Mouse (Mus musculus) stomach, embryonic 15.5 days (tissue): Measurements from ENCODE around the gene Otogl. TPM values are rescaled to one million over a fixed set of nuclear protein-coding genes. Genes with fewer than 3 reads are reported as not detected.

ENCODE experiments used
- ATAC-seq: fragments of 200-750 bp; cut with Nextera tagmentation; 2 replicates; pipeline ENCODE4 v1.8.0; 2017; ENCODE audit warnings: low read depth, moderate number of reproducible peaks, moderate TSS enrichment; ENCODE audit not compliant: insufficient read depth, low FRiP score
- H3K27ac ChIP-seq: fragments of 300-500 bp; sonication (generic); 2 replicates; pipeline ENCODE4 v1.5.1; 2015; ENCODE audit warnings: mild to moderate bottlenecking, inconsistent platforms
- H3K27me3 ChIP-seq: fragments of 300-500 bp; sonication (generic); replicated peaks from 2 replicates; pipeline ENCODE4 v1.6.1; 2015; ENCODE audit warnings: inconsistent platforms
- H3K36me3 ChIP-seq: fragments of 300-500 bp; sonication (generic); 2 replicates; pipeline ENCODE4 v1.6.1; 2015; ENCODE audit warnings: inconsistent platforms
- H3K4me1 ChIP-seq: fragments of 300-500 bp; sonication (generic); 2 replicates; pipeline ENCODE4 v1.6.1; 2015; ENCODE audit warnings: inconsistent platforms
- H3K4me2 ChIP-seq: fragments of 300-500 bp; sonication (generic); 2 replicates; pipeline ENCODE4 v1.6.1; 2015; ENCODE audit warnings: mild to moderate bottlenecking, inconsistent platforms
- H3K4me3 ChIP-seq: fragments of 300-500 bp; sonication (generic); replicated peaks from 2 replicates; pipeline ENCODE4 v1.5.1; 2015; ENCODE audit warnings: inconsistent platforms
- H3K9ac ChIP-seq: fragments of 300-500 bp; sonication (generic); 2 replicates; pipeline ENCODE4 v1.6.1; 2015; ENCODE audit warnings: inconsistent platforms
- H3K9me3 ChIP-seq: fragments of 300-500 bp; sonication (generic); 2 replicates; pipeline ENCODE4 v1.6.1; 2016; ENCODE audit warnings: inconsistent platforms
- WGBS: fragments of 180-500 bp; shearing (Covaris S2); methylation state at CpG from one replicate; pipeline ENCODE4 v1.1.7; 2015; 5-methylcytosine and 5-hydroxymethylcytosine counted together
- polyA plus RNA-seq: library from polyadenylated mRNA; unstranded; fragments of >200 nt; fragmentation: Nextera tagmentation; extraction: Ambion mirVana; gene quantifications from 2 replicates; pipeline ENCODE4 v1.2.1, GENCODE M21; 2015

Gene Otogl
- polyA plus RNA-seq, 1 experiment from 2014 or later, result 0.04 TPM

GRCm38 (mm10) chr10:107792491-107792890, 119.4 kb downstream of the Otogl start:
- Histone ChIP-seq H3K4me3 (no peak overlapping the region), H3K4me1 (no peaks in the 10 kb centered on the region), H3K27me3 (no peaks in the 10 kb centered on the region), H3K27ac (no peak overlapping the region), H3K9ac (no peak overlapping the region), H3K36me3 (no peaks in the 10 kb centered on the region), H3K9me3 (no peaks in the 10 kb centered on the region), H3K4me2 (no peak overlapping the region)
- WGBS, result 82% methylated on average over 3 of the region's 3 CpGs
- no peak for ATAC-seq

- no peaks in the 10 kb centered on the region for H3K27me3 ChIP-seq
- no peak for ATAC-seq
- H3K9me3 ChIP-seq, result no peaks in the 10 kb centered on the region
- H3K4me2 ChIP-seq, result no peak overlapping the region
- no peak overlapping the region for H3K27ac ChIP-seq
- 67% methylated on average over 2 of the region's 2 CpGs for WGBS
- no peak overlapping the region for H3K4me3 ChIP-seq
- no peaks in the 10 kb centered on the region for H3K36me3 ChIP-seq
- H3K9ac ChIP-seq, result no peak overlapping the region
- H3K4me1 ChIP-seq, result no peaks in the 10 kb centered on the region
Measured at GRCm38 (mm10) chr10:107779548-107779947, 132.4 kb downstream of the Otogl start.

GRCm38 (mm10) chr10:107759624-107760023, 152.3 kb downstream of the Otogl start:
- no peak overlapping the region for H3K27ac ChIP-seq
- H3K4me2 ChIP-seq, result no peak overlapping the region
- no peaks in the 10 kb centered on the region for H3K9me3 ChIP-seq
- no peak overlapping the region for H3K4me3 ChIP-seq
- no peak overlapping the region for H3K9ac ChIP-seq
- H3K36me3 ChIP-seq, result no peaks in the 10 kb centered on the region
- WGBS, result 73% methylated on average over 1 of the region's 1 CpGs
- no peaks in the 10 kb centered on the region for H3K27me3 ChIP-seq
- no peak for ATAC-seq
- no peaks in the 10 kb centered on the region for H3K4me1 ChIP-seq

GRCm38 (mm10) chr10:107753471-107753870, 158.5 kb downstream of the Otogl start:
- Histone ChIP-seq H3K9ac (no peak overlapping the region), H3K27ac (no peak overlapping the region), H3K27me3 (no peaks in the 10 kb centered on the region), H3K4me2 (no peak overlapping the region), H3K4me1 (no peaks in the 10 kb centered on the region), H3K9me3 (no peaks in the 10 kb centered on the region), H3K36me3 (no peaks in the 10 kb centered on the region), H3K4me3 (no peak overlapping the region)
- 80% methylated on average over 3 of the region's 3 CpGs for WGBS
- no peak for ATAC-seq

GRCm38 (mm10) chr10:107752351-107753143, 159.4 kb downstream of the Otogl start:
- ATAC-seq, result no peak
- Histone ChIP-seq H3K4me1 (no peaks in the 10 kb centered on the region), H3K9me3 (no peaks in the 10 kb centered on the region), H3K27ac (no peak overlapping the region), H3K4me3 (peak overlapping the region; percentile 13; the same call in 1 of the 2 replicates), H3K36me3 (no peaks in the 10 kb centered on the region), H3K27me3 (no peaks in the 10 kb centered on the region), H3K9ac (no peak overlapping the region), H3K4me2 (peak overlapping the region; percentile 38)
- 30% methylated on average over 15 of the region's 15 CpGs for WGBS

- 30% methylated on average over 6 of the region's 6 CpGs for WGBS
- Histone ChIP-seq H3K27ac (no peak overlapping the region), H3K4me1 (no peaks in the 10 kb centered on the region), H3K4me2 (peak overlapping the region; percentile 38), H3K9me3 (no peaks in the 10 kb centered on the region), H3K36me3 (no peaks in the 10 kb centered on the region), H3K27me3 (no peaks in the 10 kb centered on the region), H3K9ac (no peak overlapping the region), H3K4me3 (no peak overlapping the region)
- ATAC-seq, result no peak
Measured at GRCm38 (mm10) chr10:107751944-107752343, 160.0 kb downstream of the Otogl start.

GRCm38 (mm10) chr10:107747566-107747965, 164.4 kb downstream of the Otogl start:
- H3K27me3 ChIP-seq, result no peaks in the 10 kb centered on the region
- WGBS, result 20% methylated on average over 5 of the region's 5 CpGs
- no peak for ATAC-seq

GRCm38 (mm10) chr10:107746717-107747116, 165.2 kb downstream of the Otogl start:
- ATAC-seq, result peak; percentile 63; the same call in 1 of the 2 replicates
- no peaks in the 10 kb centered on the region for H3K4me1 ChIP-seq
- no peak overlapping the region for H3K9ac ChIP-seq
- 11% methylated on average over 9 of the region's 9 CpGs for WGBS
- no peak overlapping the region for H3K27ac ChIP-seq
- no peaks in the 10 kb centered on the region for H3K27me3 ChIP-seq
- H3K36me3 ChIP-seq, result no peaks in the 10 kb centered on the region
- H3K4me3 ChIP-seq, result no peak overlapping the region
- peak overlapping the region; percentile 34 for H3K4me2 ChIP-seq
- H3K9me3 ChIP-seq, result no peaks in the 10 kb centered on the region

More at GRCm38 (mm10) chr10:107747566-107747965, 164.4 kb downstream of the Otogl start:
- H3K9ac ChIP-seq, result no peak overlapping the region
- H3K4me1 ChIP-seq, result no peaks in the 10 kb centered on the region
- H3K36me3 ChIP-seq, result no peaks in the 10 kb centered on the region
- H3K27ac ChIP-seq, result no peak overlapping the region
- H3K4me2 ChIP-seq, result no peak overlapping the region
- H3K9me3 ChIP-seq, result no peaks in the 10 kb centered on the region
- no peak overlapping the region for H3K4me3 ChIP-seq

GRCm38 (mm10) chr10:107739815-107740214, 172.1 kb downstream of the Otogl start:
- H3K27ac ChIP-seq, result no peak overlapping the region
- no peaks in the 10 kb centered on the region for H3K4me1 ChIP-seq
- WGBS, result 76% methylated on average over 5 of the region's 5 CpGs
- no peak overlapping the region for H3K4me3 ChIP-seq
- H3K4me2 ChIP-seq, result no peak overlapping the region
- ATAC-seq, result no peak
- no peak overlapping the region for H3K9ac ChIP-seq
- no peaks in the 10 kb centered on the region for H3K9me3 ChIP-seq
- H3K36me3 ChIP-seq, result no peaks in the 10 kb centered on the region
- H3K27me3 ChIP-seq, result no peaks in the 10 kb centered on the region

- Histone ChIP-seq H3K9me3 (no peaks in the 10 kb centered on the region), H3K27ac (no peak overlapping the region), H3K4me3 (no peak overlapping the region), H3K9ac (no peak overlapping the region), H3K27me3 (no peaks in the 10 kb centered on the region), H3K4me2 (no peak overlapping the region), H3K36me3 (no peaks in the 10 kb centered on the region), H3K4me1 (no peaks in the 10 kb centered on the region)
- no peak for ATAC-seq
- 84% methylated on average over 6 of the region's 6 CpGs for WGBS
Measured at GRCm38 (mm10) chr10:107737743-107738142, 174.2 kb downstream of the Otogl start.

GRCm38 (mm10) chr10:107735448-107735847, 176.5 kb downstream of the Otogl start:
- Histone ChIP-seq H3K36me3 (no peaks in the 10 kb centered on the region), H3K4me3 (no peak overlapping the region), H3K4me2 (no peak overlapping the region), H3K4me1 (no peaks in the 10 kb centered on the region), H3K27me3 (no peaks in the 10 kb centered on the region), H3K27ac (no peak overlapping the region), H3K9ac (no peak overlapping the region), H3K9me3 (no peaks in the 10 kb centered on the region)
- WGBS, result 79% methylated on average over 7 of the region's 7 CpGs
- no peak for ATAC-seq

GRCm38 (mm10) chr10:107734327-107734726, 177.6 kb downstream of the Otogl start:
- no peak overlapping the region for H3K27ac ChIP-seq
- H3K27me3 ChIP-seq, result no peaks in the 10 kb centered on the region
- H3K36me3 ChIP-seq, result no peaks in the 10 kb centered on the region
- ATAC-seq, result no peak
- H3K4me3 ChIP-seq, result no peak overlapping the region
- H3K4me1 ChIP-seq, result no peaks in the 10 kb centered on the region
- H3K9me3 ChIP-seq, result no peaks in the 10 kb centered on the region
- no peak overlapping the region for H3K4me2 ChIP-seq
- no peak overlapping the region for H3K9ac ChIP-seq
